Mouse (Mus musculus) left cerebral cortex, adult 18-20 months (tissue): ENCODE measurements at regions not wholly inside any gene's neighbourhood (a gene's known extent, or its start where the extent isn't known, plus 50 kb on each side); places are given as distances from the start of the nearest gene placed in this dataset.

Source experiments
- DNase-seq, 2 experiments: peaks; one replicate each; pipeline ENCODE4 v3.0.0; 2021 to 2022; ENCODE audit warnings: low spot score in 2 of 2, mixed read lengths in 1 of 2

DNA sequence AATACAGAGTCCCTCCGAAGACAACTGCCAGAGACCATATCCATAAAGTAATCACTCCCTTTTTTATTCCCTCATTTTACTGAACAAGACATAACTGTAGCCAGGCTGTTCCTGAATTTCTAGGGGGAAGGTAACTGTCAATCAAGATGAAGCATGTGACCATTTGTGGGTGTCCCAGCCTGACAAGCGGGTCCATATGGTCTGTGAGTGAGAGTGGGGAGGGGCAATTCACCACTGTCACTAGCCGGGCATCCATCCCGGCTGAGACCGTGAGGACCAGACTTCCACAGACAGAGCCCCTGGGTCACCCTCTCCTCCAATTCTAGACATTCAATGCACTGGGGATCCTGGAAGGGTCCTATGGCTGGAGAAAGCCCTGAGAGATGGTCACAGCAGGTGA lies 54.6 kb downstream of the Gm11733 start:
- no peak for DNase-seq

DNA sequence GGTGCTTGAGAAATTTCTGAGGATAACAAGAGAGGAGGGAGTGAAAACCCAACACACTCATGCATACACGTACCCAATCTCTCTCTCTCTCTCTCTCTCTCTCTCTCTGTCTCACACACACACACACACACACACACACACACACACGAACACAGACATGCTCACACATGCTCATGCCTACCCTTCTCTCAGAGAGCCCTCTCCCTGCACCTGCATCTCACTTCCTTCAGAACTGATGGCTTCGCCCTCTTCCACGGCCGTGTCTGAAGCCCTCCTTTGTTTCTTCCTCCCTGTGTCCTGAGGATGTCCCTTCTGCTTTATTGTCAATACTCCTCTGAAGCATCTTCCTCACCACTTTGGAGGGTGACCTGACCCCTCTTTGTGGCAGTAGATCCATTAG lies 56.4 kb downstream of the Gm11733 start:
- no peak for DNase-seq

DNA sequence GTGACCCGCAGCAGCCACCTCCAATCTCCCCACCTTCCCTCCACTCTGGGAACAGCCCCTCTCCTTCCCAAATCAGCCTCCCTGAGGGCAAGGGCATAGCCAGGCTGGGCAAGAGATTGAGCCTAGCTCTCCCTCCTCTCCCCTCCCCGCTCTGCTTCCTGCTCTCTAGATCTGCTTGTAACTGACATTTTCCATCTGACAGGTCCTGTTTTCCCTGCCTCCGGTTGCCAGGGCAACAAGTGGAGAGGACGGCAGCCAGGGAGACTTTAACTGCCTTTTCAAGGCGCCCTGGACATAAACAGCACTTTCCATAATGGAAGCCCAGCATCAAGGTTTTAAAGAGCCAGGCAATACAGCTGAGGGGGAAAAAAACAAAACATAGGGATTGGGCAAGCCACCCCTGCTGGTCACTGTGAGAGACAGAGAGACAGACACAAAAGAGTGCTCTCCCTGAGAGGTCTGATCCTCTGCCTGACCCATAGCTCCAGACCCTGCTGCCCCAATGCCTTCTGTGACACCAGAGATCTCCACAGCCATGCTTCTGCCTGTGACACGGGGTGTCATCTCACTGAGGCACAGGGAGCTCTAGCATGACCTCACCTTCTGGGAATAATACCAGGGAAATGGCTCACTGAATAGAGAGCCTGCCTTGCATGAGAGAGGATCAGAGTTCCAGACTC lies 57.2 kb downstream of the Gm11733 start:
- peak in 1 of 2 experiments; percentile 55 for DNase-seq

DNA sequence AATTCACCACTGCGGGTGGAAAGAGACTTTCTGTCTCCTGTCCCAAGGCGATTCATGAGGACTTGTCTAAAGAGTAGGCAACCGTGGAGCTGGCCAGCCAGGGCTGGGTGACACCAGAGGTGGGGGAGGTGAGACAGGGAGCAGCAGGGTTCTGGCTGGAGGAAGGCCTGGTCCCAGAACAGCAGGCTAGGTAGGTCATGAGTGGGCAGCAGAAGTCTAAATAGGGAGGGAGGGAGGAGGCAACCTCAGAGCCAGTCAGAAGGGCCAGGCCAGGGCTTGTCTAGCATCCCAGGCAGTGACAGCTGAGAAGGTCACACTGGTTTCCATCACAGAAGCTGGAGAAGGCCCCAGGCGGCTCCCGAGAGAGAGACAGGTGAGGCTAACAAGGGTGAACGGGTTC lies 59.0 kb downstream of the Gm11733 start:
- no peak for DNase-seq

DNA sequence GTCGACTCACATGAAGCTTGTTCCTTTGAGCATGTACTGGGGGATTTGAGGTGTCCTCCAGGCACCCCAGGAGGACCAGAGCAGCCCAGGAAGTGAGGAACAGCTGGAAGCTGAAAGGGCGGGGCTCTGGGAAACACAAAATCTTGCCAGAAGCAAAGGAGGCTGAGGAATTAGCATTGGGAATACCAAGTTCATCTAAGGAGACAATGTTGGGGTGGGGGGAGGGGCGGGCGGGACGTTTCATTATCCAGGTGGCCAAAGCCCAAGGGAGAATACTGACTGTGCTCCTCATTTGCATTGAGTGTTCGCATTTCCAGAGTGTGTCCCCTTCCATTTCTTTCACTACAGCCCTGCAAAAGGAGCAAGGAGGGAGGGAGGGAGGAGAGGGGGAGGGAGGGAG lies 60.3 kb downstream of the Gm11733 start:
- no peak for DNase-seq

DNA sequence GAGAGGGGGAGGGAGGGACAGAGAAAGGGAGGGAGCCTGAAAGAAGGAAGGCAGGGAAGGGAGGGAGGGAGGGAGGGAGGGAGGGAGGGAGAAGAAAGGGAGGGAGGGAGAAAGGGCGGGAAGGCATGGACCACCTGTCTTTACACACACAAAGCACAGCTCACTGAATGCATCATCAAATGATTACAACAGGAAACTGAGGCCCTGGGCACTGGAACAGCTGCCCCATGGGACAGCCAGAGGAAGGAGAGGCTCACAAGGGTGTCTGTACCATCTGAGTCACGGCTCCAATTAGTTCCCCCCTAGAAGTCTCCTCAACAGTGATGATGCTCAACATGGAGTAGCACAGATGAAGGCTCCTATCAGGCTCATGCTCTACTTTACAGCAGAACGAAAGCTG lies 60.8 kb downstream of the Gm11733 start:
- DNase-seq, result no peak

DNA sequence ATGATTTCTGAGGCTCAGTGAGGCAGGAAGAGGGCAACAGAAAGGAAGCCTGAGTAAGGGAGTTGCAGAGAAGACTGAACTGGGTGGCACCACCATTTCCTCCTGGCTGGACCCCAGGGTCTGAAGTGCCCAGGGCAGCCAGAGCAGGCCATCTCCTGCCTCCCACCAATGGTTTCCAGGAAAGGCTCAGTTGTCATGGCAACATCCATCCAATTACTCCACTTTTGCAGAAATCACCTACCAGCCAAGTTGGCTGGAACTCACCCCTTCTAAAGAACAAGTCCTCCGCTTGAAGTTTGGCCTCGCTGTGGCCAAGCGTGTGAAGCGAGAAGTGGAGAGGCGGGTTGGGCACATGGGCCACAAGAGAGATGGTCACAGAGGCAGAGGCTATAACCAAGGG lies 67.8 kb downstream of the Gm11733 start:
- DNase-seq, result peak; percentile 25 to 44

DNA sequence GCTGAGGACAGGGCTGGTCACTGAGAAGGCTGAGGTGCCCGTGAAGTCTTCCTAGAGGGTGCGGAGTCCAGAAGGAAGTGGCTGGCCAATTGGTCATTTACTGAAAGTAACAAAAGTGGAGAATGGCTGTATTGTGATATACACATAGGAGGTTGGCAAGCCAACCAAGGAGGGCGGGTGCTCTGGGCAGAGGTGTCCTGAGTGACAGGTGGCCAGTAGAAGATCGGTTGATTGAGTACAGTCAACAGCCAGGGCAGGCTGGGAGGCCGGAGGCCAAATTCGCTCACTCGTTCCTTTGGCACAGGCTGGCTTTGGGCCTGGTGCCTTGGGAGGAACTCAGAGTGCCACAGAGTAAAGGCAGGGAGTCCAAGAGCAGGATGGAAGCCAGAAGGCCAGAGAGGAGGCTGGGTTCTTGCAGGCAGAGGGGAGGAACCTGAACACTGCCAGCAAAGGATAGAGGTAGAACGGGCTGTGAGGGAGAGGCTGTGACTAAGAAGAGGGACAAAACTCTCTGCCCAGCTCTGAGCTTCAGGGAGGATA lies 68.3 kb downstream of the Gm11733 start:
- DNase-seq, result no peak

DNA sequence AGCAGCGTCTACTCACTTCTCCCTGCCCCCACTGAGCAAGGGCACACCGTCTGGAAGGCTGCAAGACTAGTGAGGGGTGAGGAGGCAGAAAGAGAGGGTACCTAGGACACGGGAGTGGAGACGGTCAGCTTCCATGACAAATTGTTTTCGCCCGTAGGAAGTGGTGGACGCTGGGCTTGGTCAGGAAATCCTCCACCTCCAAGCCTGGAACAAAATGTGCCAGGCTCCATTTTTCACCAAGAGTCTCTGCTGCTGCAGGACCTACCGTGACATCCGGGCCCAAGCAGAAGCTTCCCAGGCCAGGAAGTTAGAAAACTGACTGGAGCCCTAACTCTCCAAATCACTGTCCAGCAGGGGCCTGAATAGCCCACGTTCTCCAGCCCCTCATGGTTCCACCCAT lies 69.9 kb downstream of the Gm11733 start:
- DNase-seq, result no peak

DNA sequence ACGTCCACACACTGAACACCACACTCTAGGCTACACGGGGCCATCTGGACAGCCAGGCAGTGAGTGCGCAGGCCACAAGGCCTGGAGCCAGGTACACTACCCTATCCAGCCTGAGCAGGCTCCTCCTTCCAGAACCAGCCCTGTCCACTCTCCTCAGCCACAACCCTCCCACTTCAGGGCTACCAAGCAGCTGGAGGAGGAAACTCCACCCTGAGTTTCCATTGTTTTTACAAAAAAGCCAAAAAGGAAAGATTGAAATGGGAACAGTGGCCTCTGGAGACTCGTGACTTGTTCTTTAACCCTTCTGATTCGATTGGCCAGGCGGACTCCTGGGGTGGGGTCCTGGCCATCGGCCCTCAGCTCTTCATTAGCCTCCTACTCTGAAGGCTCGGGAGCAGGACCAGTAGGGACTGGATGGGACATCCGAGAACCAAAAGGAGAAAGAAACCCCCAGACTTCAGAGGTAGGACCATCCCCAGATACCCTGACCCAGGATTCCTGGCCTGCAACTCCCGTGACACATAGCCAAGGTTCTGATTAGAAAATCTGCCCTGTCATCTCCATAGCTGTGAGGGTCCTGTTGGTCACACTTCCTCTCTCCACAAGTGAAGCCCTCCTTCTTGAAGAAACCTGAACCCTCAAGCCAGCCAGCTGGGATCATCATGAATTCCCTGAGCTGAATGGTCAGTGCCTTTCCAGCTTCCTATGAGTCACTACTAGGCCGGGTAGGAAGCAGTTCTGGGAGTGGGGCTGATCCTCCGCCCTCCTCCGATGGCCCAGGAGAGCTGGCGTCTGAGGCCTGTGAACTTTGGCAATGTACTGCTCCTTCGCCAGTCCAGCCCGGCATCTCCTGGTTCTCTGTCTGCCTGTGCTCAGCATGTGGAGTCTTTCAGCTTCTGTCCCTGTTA lies 73.6 kb downstream of the Gm11733 start:
- DNase-seq, result no peak

DNA sequence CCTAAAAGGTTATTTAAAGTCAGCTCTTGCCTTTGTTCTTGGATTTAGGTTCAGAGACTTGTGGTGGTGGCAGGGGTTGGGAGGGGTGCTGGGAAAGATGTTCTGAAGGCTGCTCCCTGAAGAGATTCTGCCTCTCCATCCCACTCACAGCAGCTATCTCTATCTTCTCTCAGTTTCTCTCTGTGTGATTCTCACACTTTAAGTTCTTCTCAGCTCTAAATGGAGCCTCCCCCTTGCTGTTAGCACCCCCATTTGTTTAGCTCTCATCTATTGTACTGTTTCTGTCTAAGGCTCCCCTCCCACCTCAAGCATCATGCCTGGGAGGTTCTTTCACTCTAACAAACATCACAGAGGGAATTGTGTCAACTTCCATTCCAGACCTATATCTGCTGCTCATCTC lies 75.7 kb downstream of the Gm11733 start:
- peak in 1 of 2 experiments; percentile 31 for DNase-seq

DNA sequence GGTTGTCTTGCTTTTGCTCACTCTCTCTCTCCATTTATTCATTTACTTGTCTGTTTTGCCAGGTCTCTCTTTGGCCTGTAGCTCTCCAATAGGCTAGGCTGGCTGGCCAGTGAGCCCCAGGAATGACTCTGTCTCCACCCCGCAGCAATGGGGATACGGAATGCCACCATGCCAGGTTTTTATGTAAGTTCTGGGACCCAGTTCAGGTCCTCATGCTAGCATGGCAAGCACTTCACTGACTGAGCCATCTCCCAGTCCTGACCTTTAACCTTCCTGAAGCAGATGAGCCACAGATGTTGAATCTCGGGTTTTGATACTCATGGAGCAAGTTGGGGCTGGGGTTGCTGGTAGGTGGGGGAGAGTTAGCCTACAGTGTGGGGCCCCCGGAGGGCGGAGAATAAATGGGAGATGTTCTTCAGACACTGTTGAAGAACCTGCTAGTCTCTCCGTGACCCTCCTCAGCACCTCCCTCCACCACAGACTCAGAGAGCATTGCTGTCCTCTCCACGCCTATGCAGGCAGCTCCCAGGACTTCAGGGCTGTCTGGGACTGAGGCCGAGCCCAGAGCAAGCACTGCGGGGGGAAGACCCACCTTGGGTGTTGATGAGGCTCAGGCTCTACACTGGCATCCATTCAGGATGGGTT lies 83.9 kb downstream of the Gm11733 start:
- no peak for DNase-seq

DNA sequence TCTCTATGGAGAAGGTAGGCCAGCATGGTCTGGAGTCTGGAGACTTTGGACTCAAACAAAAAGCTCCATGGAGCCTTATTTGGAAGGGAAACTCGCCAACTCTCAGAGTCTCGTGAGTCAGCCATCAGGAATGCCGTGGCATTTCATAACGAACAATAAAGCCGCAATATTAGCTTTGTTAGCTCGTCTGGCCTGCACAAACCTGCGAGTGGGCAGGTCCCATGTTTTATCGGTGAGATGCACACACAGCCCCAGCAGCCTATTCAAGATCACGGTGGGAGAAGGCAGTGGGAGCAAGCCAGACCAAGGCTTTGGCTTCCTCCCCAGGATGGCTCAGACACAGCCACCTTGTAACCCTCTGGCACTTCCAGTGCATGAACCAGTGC lies 84.4 kb downstream of the Gm11733 start:
- no peak for DNase-seq

DNA sequence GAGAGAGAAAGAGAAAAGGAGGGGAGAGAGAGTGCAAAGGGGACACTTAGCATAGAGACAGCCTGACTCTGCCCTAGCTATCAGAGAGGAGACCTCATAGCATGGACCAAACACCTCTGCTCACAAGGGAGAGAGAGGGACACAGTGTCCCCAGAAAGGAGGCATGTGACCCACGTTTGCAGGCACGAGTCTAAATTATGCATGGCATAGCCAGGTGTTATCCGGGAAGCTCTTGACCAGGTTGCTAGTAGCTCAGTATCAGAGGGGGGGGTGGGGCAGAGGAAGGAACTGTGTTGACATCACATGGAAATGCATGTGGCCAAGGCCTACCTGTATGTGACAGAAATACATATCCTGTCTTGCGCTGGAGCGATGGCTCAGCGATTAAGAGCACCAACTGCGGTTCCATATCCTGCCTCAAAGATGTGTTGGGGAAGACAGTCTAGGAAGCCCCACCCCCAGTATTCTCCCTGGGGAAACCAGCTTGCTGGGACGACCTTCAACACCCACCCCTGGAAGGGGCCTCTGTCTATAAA lies 84.5 kb upstream of the Tnrc6c start:
- DNase-seq, result no peak

DNA sequence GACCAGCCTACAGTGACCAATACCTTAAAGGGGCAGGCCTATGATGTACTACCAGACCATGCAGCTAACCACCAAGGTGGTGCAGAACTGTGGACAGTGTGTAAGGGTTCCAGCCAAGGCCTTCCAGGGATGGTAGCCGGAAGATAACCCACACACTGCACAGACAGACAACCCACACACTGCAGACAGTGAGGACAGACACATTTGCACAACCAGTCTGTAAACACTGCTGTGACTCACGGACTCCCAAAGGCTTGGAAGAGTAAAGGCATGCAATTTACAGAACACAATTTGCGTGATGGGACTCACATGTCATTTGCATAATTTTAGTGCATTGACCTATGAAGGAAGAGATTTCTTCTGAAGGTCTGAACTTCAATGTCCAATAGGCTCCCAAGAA lies 82.2 kb upstream of the Tnrc6c start:
- no peak for DNase-seq

DNA sequence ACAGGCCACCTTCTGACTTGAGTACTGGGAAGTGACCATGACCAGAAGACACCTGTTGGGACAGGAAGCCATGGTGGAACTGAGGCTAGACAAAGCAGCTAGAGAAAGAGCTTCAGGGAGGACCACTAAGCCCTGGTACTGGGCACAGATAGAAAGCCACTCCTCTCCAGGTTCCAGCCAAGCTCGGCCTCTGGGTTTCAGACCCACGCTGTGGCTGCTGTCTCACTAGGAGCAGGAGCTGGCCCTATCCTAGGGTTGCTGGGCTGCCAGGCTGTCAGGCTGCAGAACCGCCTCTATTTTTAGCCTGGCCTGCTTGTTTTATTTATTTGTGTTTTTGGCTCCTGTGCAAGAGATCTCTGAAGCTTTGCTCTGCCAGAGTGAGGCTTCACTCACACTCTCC lies 79.4 kb upstream of the Tnrc6c start:
- DNase-seq, result peak in 1 of 2 experiments; percentile 16

DNA sequence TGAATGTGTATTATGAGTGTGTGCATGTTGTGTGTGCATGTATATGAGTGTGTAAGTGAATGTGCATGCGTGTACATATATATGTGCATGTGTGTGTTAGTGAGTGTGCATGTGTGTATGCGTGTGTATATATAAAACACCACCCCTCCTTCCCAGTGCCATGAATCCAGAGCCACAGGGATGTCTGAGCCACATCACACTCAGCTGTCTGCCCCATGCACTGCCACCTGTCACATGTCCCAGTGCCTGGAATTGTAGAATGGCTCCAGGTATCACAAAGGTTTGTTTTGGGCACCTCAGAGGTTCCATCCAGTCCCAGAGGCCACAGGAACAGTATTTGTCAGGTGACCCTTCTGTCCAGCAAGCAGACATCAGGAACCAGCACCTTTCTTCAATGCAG lies 75.0 kb upstream of the Tnrc6c start:
- DNase-seq, result no peak

DNA sequence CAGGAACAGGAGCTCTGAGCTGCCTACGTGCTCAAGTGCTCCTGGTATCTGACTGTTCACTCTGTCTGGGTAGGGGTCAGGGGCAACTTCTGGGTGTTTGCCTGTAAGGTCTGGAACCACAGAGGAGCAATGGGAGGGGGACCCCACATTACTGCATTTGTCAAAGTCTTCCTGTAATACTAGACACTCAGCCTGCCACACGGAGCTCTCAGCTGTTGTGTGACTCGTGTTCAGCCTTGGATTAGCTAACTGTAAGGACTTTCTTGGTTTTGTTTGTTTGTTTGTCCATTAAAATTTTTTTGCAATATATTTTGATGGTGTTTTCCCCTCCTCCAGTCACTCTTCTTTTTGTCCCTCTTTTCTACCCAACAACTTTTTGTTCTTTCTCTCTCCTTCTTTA lies 74.4 kb upstream of the Tnrc6c start:
- DNase-seq, result no peak

DNA sequence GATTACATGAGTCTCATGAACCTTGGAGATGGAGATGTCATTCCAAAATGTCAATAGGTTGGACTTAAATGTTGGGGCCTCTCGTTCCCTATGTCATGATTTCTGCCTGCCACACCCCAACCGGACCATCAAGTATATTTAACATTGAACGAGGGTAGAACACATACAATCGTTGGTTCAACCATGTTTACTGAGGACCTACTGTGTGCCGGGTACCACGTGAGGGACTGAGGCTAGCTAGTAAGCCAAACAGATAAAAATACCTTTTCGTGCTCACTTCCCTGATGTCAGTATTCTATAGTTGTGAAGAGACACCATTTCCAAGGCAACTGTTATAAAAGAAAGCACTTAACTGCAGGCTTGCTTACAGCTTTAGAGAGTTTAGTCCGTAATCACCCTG lies 70.6 kb upstream of the Tnrc6c start:
- DNase-seq, result no peak

DNA sequence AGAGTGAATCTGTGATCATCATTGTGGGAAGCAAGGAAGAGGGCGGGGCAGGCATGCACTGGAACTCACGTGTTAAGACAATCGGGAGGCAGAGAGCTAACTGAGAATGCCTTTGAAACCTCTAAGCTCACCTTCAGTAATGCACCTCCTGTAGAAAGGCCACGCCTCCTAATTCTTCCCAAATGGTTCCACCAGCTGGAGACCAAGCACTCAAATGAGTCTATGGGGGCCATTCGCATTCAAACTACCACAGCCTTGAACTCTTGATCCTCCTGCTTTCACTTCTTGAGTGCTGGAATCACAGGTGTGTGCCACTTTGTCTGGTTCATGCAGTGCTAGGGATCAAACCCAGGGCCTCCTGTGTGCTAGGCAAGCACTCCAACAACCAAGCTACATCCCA lies 68.5 kb upstream of the Tnrc6c start:
- no peak for DNase-seq

DNA sequence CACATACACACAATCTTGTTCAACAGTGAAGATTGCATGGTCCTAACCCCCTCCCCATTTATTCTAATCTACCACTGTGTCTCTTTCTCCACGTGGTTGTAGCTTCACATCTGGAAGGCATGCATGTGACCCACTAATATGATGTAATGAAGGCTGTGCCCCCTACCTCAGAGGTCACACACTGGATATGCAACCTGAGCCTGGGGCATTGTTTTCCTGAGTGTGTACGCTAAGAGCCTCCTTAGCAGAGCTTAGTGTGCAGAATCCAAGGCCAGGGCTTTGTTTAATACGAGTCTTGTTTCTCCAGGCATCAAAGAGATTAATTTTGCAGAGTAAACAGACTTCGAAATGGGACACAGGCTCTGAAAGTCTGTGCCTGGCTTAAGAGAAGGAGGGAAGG lies 68.0 kb upstream of the Tnrc6c start:
- no peak for DNase-seq
